Mouse (Mus musculus) left cerebral cortex, adult 2 months (tissue): ENCODE data around the gene Mansc1. TPM values are rescaled to one million over a fixed set of nuclear protein-coding genes. Genes with fewer than 3 reads are reported as not detected.
A peak's percentile ranks its signal among the peaks of the same experiment; 100 is the strongest.

Experiments
- DNase-seq, 2 experiments: peaks; one replicate each; pipeline ENCODE4 v3.0.0; 2021 to 2022; ENCODE audit warnings: low spot score in 2 of 2, mixed read lengths in 1 of 2; ENCODE audit errors: extremely low spot score in 1 of 2
- H3K27ac ChIP-seq: fragments of 200-600 bp; 2 replicates; pipeline ENCODE4 v1.8.1; 2022
- H3K4me3 ChIP-seq: fragments of 200-600 bp; 2 replicates; pipeline ENCODE4 v1.8.1; 2022
- CTCF ChIP-seq: fragments of 200-600 bp; IDR thresholded peaks from 2 replicates; pipeline ENCODE4 v1.8.1; 2022; ENCODE audit warnings: antibody characterized with exemption, mild to moderate bottlenecking, moderate library complexity
- intact Hi-C: fragments of 180-260 bp; cut with DNase I; formaldehyde crosslinking; loops from one replicate; pipeline ENCODE4 v1.15.1; 2025
- total RNA-seq, 2 experiments: library from RNA; stranded (reverse); gene quantifications; 2 replicates each; pipeline ENCODE4 v1.2.3; 2021

Gene Mansc1
- total RNA-seq, 2 experiments from 2014 or later: 11.5 to 12.7 TPM

DNA sequence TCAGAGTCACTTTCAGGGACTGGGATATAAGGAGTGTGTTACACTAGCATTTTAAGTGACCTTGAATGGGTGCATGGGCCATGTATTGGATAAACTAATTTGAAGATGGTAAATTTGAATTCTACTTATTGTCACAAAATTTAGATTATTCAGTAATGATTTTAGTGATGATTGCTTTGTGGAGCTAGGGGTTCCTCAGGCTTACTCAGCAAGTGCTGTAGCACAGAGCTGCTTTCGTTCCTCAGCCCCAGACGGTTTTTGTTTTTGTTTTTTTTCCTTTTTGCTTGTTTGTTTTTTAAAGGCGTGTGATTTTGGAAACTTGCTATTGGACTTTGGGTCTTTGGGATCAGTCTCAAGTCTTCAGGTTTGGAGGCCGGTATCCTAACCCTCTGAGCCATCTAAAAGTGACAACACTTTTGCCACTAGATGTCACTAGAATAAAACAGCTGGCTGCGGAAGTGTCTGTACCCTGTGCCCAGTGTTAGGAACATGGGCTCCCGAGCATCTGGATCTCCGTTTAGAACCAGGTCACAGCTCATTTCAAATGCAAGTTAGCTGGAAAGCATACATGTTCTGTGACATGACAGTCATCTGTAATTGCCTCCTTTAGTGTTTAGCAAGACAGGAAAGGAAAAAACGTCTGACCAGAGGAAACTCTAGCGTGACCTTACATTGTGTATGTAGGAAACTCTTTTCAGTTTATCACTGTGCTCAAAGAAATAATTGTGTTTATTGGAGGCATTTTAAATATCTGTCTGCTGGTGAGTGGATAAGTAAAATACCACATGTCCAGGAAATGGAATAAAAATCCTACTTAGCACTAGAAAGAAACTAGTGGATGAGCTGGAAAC lies 27.0 kb upstream of the Mansc1 start:
- intact Hi-C loops: loop anchor here (1.0 to 2.0 kb wide), 3 partner anchors 135 to 287 kb away; no protein-coding TSS in a partner anchor
- TF ChIP-seq CTCF: peak; percentile 85
- Histone ChIP-seq H3K4me3 (no peak overlapping the region), H3K27ac (no peak overlapping the region)
- DNase-seq: peak; percentile 36 to 52

DNA sequence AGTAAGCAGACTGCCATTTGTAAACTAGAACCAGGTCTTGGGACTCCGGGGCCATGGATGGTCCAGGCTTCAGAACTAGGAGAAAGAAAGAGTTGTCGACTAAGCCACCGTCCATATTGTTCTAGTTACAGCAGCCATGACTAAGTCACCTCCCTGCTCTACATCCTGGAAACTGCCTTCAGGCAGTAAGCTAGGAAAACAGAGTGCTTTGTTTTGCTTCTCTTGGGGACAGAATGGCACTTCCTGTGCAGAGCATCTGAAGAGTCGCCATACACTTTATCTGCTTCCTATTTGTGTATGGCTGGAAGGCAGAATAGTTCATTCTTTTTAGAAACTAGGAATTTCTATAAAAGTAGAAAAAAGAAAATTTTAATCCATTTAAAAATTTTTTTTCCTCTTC lies 24.2 kb upstream of the Mansc1 start:
- DNase-seq: no peak
- intact Hi-C loops: no loop called here
- no peak overlapping the region for H3K27ac ChIP-seq
- H3K4me3 ChIP-seq: no peak overlapping the region
- no peak for TF ChIP-seq CTCF

DNA sequence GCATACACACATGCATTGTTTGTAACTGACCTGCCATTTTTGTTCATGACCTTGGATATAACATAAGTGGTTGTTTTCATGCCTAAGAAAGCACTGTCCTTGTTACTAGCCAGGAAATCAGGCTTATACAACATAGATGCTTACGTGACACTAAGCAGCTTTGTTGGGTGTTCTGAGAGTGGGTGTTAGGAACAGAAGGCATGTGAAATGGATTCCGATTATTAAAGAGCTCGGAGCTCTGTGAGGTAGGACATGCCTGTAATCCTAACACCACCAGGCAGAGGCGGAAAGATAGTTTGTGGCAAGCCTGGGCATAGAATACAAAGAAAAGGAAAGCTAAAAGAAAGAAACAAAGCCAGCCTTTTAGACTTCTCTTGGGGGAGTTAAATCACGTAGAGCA lies 16.1 kb upstream of the Mansc1 start:
- intact Hi-C loops: loop anchor here (10.0 kb wide), 1 partner anchor 276 kb away; the partner anchor contains the start of gene Cdkn1b
- no peak for TF ChIP-seq CTCF
- Histone ChIP-seq H3K4me3 (no peak overlapping the region), H3K27ac (peak overlapping the region; percentile 83)
- no peak for DNase-seq

DNA sequence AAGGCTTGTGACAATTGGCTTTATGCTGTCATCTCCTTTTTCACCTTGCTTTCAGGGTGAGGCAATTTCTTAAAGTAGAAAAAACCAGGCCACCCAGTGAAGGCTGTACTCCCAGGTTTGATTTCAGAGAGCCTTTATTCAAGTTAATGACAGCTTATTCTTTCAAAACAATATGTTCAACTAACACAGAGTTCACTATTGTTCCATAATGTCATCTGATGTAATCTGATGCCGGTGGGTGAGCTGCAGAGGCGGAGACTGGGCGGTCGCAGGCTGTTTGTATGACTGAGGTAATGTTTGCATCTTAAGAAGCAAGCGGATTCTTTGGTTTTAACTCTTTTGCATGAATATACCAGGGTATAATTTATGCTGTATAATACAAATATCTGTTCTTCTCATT lies 15.3 kb upstream of the Mansc1 start:
- intact Hi-C loops: loop anchor here (10.0 kb wide), 1 partner anchor 277 kb away; the partner anchor contains the start of gene Cdkn1b
- no peak overlapping the region for H3K4me3 ChIP-seq
- no peak for TF ChIP-seq CTCF
- no peak for DNase-seq
- peak overlapping the region; percentile 83 for H3K27ac ChIP-seq

DNA sequence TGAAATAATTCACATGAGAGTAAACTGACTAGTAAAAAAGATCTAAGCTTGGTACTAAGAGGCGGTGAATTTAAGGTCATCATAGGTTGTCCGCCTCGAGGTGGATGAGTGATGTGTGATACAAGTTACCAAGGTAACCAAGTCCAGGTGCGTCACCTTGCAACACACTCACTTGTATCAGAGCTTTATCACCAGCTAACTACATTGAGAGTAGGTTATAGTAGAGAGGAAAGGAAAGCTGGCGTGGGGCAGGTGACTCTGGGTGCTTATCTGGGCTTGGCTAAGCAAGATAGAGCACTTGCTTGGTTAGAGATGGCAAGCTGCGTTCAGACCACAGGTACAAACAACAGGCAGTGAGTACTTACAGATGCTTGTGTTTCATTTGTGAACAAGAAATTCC lies 14.5 kb upstream of the Mansc1 start:
- no peak for DNase-seq
- TF ChIP-seq CTCF: no peak
- no peak overlapping the region for H3K4me3 ChIP-seq
- no peak overlapping the region for H3K27ac ChIP-seq
- intact Hi-C loops: loop anchor here (10.0 kb wide), 1 partner anchor 278 kb away; the partner anchor contains the start of gene Cdkn1b

DNA sequence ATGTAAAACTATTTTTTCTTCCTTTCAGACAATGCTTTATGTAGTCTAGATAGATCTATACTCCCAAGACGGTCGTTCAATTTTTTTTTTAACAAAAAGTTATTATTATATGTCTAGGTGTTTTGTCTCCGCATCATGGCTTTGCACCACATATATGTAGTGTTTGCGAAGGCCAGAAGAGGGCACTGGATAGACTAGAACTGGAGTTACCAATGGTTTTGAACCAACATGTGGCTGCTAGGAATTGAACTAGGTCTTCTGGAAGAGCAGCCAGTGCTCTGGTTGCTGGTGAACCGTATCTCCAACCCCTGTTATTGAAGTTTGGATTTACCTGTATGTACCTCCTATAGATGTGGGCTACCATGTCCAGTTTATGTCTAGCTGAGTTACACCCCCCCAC lies 11.0 kb upstream of the Mansc1 start:
- no peak for DNase-seq
- TF ChIP-seq CTCF: peak; percentile 3; the same call in 1 of the 2 replicates
- no peak overlapping the region for H3K27ac ChIP-seq
- no peak overlapping the region for H3K4me3 ChIP-seq
- intact Hi-C loops: loop anchor here (10.0 kb wide), 1 partner anchor 282 kb away; the partner anchor contains the start of gene Cdkn1b

DNA sequence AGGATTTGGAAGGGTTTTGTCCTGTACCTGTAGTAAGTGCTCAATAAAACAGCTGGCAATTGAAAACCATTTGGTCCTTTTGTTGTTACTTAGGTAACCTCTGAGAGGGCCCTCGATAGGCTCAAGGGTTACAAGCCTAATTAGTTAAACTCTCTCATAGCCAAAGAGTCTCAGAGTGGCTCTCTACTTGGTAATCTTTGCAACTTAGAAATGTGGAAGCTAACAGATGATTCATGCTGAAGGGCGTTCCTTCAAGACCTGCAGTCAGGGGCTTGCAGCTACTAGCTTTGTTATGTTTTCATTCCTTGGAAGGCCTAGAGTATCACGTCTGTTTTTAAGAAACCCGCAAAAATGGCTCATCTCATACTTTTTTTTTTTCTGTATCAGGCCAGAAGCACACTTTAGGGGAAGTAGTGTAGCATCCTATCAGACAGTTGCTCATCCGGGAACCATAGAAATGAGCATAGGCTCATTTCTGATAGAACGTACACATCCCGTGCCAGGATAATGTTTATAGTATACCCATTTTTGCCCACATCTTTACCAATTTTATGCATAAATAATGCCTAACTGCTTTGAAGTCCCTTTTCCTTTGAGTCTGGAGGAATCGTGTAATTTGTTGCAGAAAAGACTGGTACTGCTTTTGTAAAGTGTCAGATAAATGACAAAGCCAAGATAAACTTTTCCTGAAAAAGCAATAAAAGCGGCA lies 9.6 kb upstream of the Mansc1 start:
- Histone ChIP-seq H3K27ac (peak overlapping the region; percentile 94; the same call in 1 of the 2 replicates), H3K4me3 (peak overlapping the region; percentile 92)
- no peak for DNase-seq
- no peak for TF ChIP-seq CTCF
- intact Hi-C loops: loop anchor here (1.0 to 10.0 kb wide), 2 partner anchors 21 to 283 kb away; partner anchors contain the start of gene Cdkn1b

DNA sequence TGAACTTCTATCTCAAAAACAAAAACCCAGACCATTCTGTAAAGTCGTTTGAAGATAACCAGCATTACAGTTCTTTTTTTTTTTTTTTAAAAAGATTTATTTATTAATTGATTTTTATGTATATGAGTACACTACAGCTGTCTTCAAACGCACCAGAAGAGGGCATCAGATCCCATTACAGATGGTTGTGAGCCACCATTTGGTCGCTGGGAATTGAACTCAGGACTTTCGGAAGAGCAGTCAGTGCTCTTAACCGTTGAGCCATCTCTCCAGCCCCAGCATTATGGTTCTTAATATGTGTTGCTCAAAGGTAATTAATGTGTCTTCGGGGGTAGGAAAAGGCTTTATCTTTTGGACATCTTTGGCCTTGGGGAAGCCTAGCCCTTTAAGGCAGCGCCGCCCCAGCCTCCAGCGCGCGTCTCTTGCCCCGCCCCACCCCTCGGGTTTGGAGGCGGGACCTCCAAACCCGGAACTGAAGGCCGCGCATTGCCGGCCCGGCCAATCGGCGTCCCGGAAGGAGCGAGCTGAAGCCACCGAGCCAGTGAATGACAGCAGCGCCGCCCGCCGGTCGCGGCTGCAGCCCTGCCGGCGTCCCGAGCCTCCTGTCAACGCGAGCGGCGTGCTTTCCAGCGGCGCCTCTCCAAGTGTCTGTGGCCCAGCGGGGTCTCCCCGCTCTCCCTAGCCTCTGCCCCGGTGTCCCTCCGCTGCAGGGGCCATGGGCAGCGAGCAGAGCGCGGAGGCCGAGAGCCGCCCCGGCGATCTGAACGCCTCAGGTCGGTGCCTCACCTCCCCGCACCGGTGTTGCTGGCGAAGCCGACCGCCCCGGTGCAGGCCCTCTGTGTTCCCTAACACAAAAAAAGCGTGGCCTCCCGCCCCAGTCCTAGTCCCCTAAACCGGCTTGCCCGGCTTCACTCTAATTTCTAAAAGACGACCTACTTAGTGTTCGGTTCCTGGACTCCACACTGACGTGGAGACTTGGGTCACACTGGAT lies 8.5 kb upstream of the Mansc1 start:
- TF ChIP-seq CTCF: peak; percentile 60
- intact Hi-C loops: loop anchor here (10.0 kb wide), 1 partner anchor 284 kb away; the partner anchor contains the start of gene Cdkn1b
- peak overlapping the region; percentile 92 for H3K4me3 ChIP-seq
- peak; percentile 92 to 95 for DNase-seq
- peak overlapping the region; percentile 94 for H3K27ac ChIP-seq

DNA sequence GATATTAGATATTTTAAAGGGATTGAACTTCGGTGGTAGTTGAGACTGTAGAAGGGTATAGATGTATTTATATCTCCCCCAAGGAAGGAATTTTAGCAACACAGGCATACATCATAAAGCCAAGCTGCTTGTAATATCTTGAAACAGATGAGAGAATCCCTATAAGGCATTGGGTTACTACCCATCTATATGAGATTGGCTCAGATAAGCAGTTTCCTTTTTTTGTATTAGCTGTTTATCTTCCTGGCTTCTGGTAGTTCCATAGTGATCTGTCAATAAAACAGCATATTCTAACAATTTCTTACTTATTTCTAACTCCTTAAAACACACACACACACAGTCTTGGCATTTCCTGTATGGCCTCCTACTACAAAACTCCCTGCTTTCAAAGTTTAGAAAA lies 7.6 kb upstream of the Mansc1 start:
- intact Hi-C loops: loop anchor here (10.0 kb wide), 1 partner anchor 285 kb away; the partner anchor contains the start of gene Cdkn1b
- no peak overlapping the region for H3K27ac ChIP-seq
- TF ChIP-seq CTCF: no peak
- no peak overlapping the region for H3K4me3 ChIP-seq
- no peak for DNase-seq

DNA sequence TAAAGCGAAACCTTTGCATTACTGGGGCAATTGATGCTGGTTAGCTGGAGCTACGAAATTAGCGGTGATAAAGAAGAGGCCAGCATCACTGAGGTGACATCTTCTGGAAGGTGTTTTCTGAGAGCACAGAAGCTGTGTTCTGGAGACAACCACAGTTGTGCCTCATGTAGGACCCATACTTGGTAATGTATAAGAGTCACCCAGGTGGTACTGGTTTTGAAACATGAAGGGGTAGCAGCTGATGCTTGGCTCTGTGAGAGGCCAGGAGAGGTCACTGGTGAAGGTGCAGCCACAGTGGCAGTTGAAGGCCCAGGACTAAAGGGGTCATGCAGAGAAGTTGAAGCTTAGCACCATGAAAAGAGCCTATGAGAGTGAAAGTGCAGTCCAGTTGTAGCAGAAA lies 6.9 kb upstream of the Mansc1 start, which contains the start of gene Borcs5:
TSS of gene Borcs5 (plus strand) at position 301 of the 400 bp plus-strand sequence.
- intact Hi-C loops: no loop called here
- DNase-seq: no peak
- Histone ChIP-seq H3K4me3 (no peak within 1 kb of the TSS), H3K27ac (no peak within 1 kb of the TSS)
- no peak for TF ChIP-seq CTCF

DNA sequence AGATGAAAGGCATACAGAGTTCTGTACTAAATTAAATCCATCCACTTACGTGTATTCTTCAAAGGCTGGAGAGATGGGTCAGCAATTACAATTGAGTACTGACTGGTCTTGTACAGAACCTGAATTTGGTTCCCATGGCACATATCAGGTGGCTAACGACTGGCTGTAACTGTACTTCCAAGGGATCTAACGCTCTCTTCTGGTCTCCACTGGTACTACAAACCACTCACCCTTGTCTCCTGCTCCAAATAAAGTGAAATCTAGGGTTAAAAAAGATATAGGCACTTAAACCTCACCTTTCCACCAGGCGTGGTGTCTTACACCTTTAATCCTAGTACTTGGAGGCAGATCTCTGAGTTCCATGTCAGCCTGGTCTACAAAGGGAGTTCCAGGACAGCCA lies 4.2 kb upstream of the Mansc1 start:
- H3K4me3 ChIP-seq: no peak overlapping the region
- intact Hi-C loops: no loop called here
- H3K27ac ChIP-seq: no peak overlapping the region
- DNase-seq: no peak
- TF ChIP-seq CTCF: no peak; the same call in none of the 2 replicates
